Mouse (Mus musculus) heart, adult 2 months (tissue): ENCODE data around the gene Has3.

Experiments used
- CTCF ChIP-seq: fragments of 200-600 bp; IDR thresholded peaks from 2 replicates; pipeline ENCODE4 v1.8.1; 2022; ENCODE audit warnings: antibody characterized with exemption, mild to moderate bottlenecking, moderate library complexity
- POLR2A ChIP-seq: fragments of 200-500 bp; IDR thresholded peaks from 2 replicates; pipeline ENCODE4 v1.6.1; 2011; ENCODE audit warnings: mild to moderate bottlenecking, low read depth, low read length, control low read depth; ENCODE audit not compliant: insufficient read depth

GRCm38 (mm10) chr8:106836525-106836924 lies 33.5 kb upstream of the Has3 start:
- TF ChIP-seq POLR2A (no peak), CTCF (no peak)
